ENCODE assay signal across 25 mouse cellular contexts in the genomic region with DNA sequence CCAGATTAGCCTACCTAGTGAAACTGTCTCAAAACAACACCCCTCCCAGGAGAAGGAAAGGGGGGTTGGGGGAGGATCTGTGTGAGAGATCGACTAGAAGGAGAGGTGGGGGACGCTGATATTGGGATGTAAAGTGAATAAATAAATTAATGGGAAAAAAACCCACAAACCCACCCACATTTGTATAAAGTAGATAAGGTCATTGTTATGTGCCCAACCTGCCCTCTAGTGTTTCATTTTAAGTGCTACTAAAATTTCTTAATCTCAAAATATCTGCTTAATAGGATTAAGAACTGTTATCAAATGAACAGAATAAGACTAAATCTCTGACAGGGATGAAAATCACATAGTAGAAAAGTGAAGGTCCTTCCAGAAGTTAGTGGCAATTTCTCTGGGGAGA. TPM values are rescaled to one million over a fixed set of nuclear protein-coding genes. Genes with fewer than 3 reads are reported as not detected.
DNase-seq lines count a peak whose midpoint lies in the region; ATAC-seq and TF ChIP-seq lines count a peak whose summit lies in the region.
"Had no signal": no experiment of that assay in that cellular context is flagged by ENCODE, and none has a peak within 500 bp of the region (broad histone marks: within the 10 kb centered on the region; RNA-seq: fewer than 3 reads in every experiment).

No protein-coding gene starts in this region.

- no peaks in the 10 kb centered on the region for H3K9me3 ChIP-seq in kidney, postnatal 0 days (replicated peaks; ENCODE audit: low read length)
- H3K9me3 ChIP-seq in midbrain, postnatal 0 days (ENCODE audit: low read length) = no peaks in the 10 kb centered on the region
- no peaks in the 10 kb centered on the region for H3K9me3 ChIP-seq in midbrain, embryonic 16.5 days (replicated peaks; ENCODE audit: control insufficient read depth, low read length, poor library complexity, severe bottlenecking)
- H3K9me3 ChIP-seq: embryonic facial prominence, embryonic 15.5 days; forebrain, embryonic 10.5 days; heart, embryonic 15.5 days; hindbrain, embryonic 10.5 days; hindbrain, embryonic 15.5 days had no signal

- no peak overlapping the region for H3K9ac ChIP-seq in kidney, postnatal 0 days (ENCODE audit: low read depth, low read length)
- no peak overlapping the region for H3K9ac ChIP-seq in midbrain, postnatal 0 days (replicated peaks; ENCODE audit: low read length, poor library complexity, severe bottlenecking)
- H3K9ac ChIP-seq in midbrain, embryonic 16.5 days (ENCODE audit: low read depth, low read length) = no peak overlapping the region
- H3K9ac ChIP-seq: embryonic facial prominence, embryonic 15.5 days; heart, embryonic 15.5 days; hindbrain, embryonic 15.5 days had no signal

- peak; percentile 29; the same call in 1 of the 2 replicates for TF ChIP-seq CTCF in gastrocnemius, adult 2 months (IDR thresholded peaks at IDR 0.05)
- peak; percentile 50 for TF ChIP-seq CTCF in kidney, postnatal 0 days (IDR thresholded peaks at IDR 0.05; ENCODE audit: low read depth)
- peak; percentile 56 for TF ChIP-seq CTCF in midbrain, postnatal 0 days (IDR thresholded peaks at IDR 0.05)

- H3K4me2 ChIP-seq in kidney, postnatal 0 days (ENCODE audit: low read length) = no peak overlapping the region
- H3K4me2 ChIP-seq in midbrain, postnatal 0 days (ENCODE audit: low read depth, low read length, poor library complexity, severe bottlenecking) = no peak overlapping the region
- no peak overlapping the region for H3K4me2 ChIP-seq in midbrain, embryonic 16.5 days (ENCODE audit: low read length)
- H3K4me2 ChIP-seq: embryonic facial prominence, embryonic 15.5 days; heart, embryonic 11.5 days; heart, embryonic 15.5 days; hindbrain, embryonic 15.5 days had no signal

- intact Hi-C loops in gastrocnemius, adult 2 months (cut with DNase I) = no loop called here
- intact Hi-C loops in gastrocnemius, postnatal 36 days (cut with DNase I) = no loop called here

- DNase-seq in gastrocnemius, adult 2 months = no peak
- DNase-seq in gastrocnemius, postnatal 36 days = no peak
- no peak for DNase-seq in kidney, postnatal 0 days (ENCODE audit: low spot score)
- DNase-seq in kidney, postnatal 4 days = no peak
- DNase-seq in midbrain, postnatal 0 days (ENCODE audit: low spot score) = no peak
- DNase-seq: adrenal gland, adult 8-10 months; adrenal gland, postnatal 36 days; cerebellum, adult 2 months; cerebellum, postnatal 10 days; embryo, embryonic 11 days; heart, adult 18-20 months; heart, postnatal 14 days had no signal

- no peaks in the 10 kb centered on the region for H3K27me3 ChIP-seq in kidney, postnatal 0 days (ENCODE audit: insufficient read depth, low read length)
- no peaks in the 10 kb centered on the region for H3K27me3 ChIP-seq in midbrain, postnatal 0 days (ENCODE audit: insufficient read depth, low read length)
- no peaks in the 10 kb centered on the region for H3K27me3 ChIP-seq in midbrain, embryonic 16.5 days (ENCODE audit: control insufficient read depth, insufficient read depth, low read depth, low read length)
- H3K27me3 ChIP-seq: embryonic facial prominence, embryonic 15.5 days; heart, embryonic 15.5 days; hindbrain, embryonic 15.5 days had no signal

- H3K27ac ChIP-seq in gastrocnemius, adult 2 months = no peak overlapping the region
- H3K27ac ChIP-seq in kidney, postnatal 0 days = no peak overlapping the region
- H3K27ac ChIP-seq in midbrain, postnatal 0 days (ENCODE audit: low read depth, low read length) = no peak overlapping the region
- no peak overlapping the region for H3K27ac ChIP-seq in midbrain, embryonic 16.5 days (ENCODE audit: low read length)
- H3K27ac ChIP-seq: embryonic facial prominence, embryonic 15.5 days; forebrain, embryonic 10.5 days; heart, embryonic 15.5 days; hindbrain, embryonic 10.5 days; hindbrain, embryonic 15.5 days had no signal

- WGBS in kidney, postnatal 0 days = 57% methylated on average over 2 of the region's 2 CpGs
- 43% methylated on average over 2 of the region's 2 CpGs for WGBS in midbrain, postnatal 0 days
- WGBS in midbrain, embryonic 16.5 days = 41% methylated on average over 2 of the region's 2 CpGs

- ATAC-seq in kidney, postnatal 0 days (replicated peaks; ENCODE audit: low FRiP score, low read depth) = no peak
- ATAC-seq in midbrain, postnatal 0 days (ENCODE audit: low FRiP score) = no peak
- ATAC-seq in midbrain, embryonic 16.5 days = no peak
- no peak for ATAC-seq in megakaryocyte progenitor cell, adult 5-6 weeks (replicated peaks; ENCODE audit: poor library complexity)
- ATAC-seq: forebrain, embryonic 14.5 days had no signal

- H3K4me3 ChIP-seq in gastrocnemius, adult 2 months = no peak overlapping the region
- no peak overlapping the region for H3K4me3 ChIP-seq in kidney, postnatal 0 days (replicated peaks; ENCODE audit: low read depth, low read length)
- no peak overlapping the region for H3K4me3 ChIP-seq in midbrain, postnatal 0 days (ENCODE audit: low read depth, low read length)
- no peak overlapping the region for H3K4me3 ChIP-seq in midbrain, embryonic 16.5 days (ENCODE audit: low read depth, low read length)
- H3K4me3 ChIP-seq: embryonic facial prominence, embryonic 15.5 days; erythroblast, embryonic 14.5 days; forebrain, embryonic 10.5 days; heart, embryonic 15.5 days; hindbrain, embryonic 10.5 days; hindbrain, embryonic 15.5 days had no signal

- H3K4me1 ChIP-seq in kidney, postnatal 0 days (replicated peaks; ENCODE audit: insufficient read depth, low read length) = no peaks in the 10 kb centered on the region
- H3K4me1 ChIP-seq in midbrain, postnatal 0 days (ENCODE audit: insufficient read depth, low read length) = no peaks in the 10 kb centered on the region
- no peaks in the 10 kb centered on the region for H3K4me1 ChIP-seq in midbrain, embryonic 16.5 days (ENCODE audit: control insufficient read depth, insufficient read depth, low read length)
- H3K4me1 ChIP-seq: embryonic facial prominence, embryonic 15.5 days; forebrain, embryonic 10.5 days; heart, embryonic 15.5 days; hindbrain, embryonic 10.5 days; hindbrain, embryonic 15.5 days had no signal

- H3K36me3 ChIP-seq in kidney, postnatal 0 days (ENCODE audit: insufficient read depth, low read length) = no peaks in the 10 kb centered on the region
- no peaks in the 10 kb centered on the region for H3K36me3 ChIP-seq in midbrain, postnatal 0 days (ENCODE audit: insufficient read depth, low read length)
- H3K36me3 ChIP-seq in midbrain, embryonic 16.5 days (ENCODE audit: control insufficient read depth, insufficient read depth, low read length) = no peaks in the 10 kb centered on the region
- H3K36me3 ChIP-seq: embryonic facial prominence, embryonic 15.5 days; forebrain, embryonic 10.5 days; heart, embryonic 15.5 days; hindbrain, embryonic 10.5 days; hindbrain, embryonic 15.5 days had no signal

RNA-seq across cellular contexts. Expression of gene Garem2, which starts 10.6 kb away (rescaled TPM):
- not detected for total RNA-seq in gastrocnemius, adult 2 months (2021)
- total RNA-seq in gastrocnemius, postnatal 36 days (2021) = not detected
- 0.33 and 0.36 TPM in 2 replicates for polyA plus RNA-seq in kidney, postnatal 0 days (2015; fragmentation: Nextera tagmentation; extraction: Ambion mirVana)
- 18.1 and 20.6 TPM in 2 replicates for total RNA-seq in midbrain, postnatal 0 days (2014; rRNA removed)
- polyA plus RNA-seq in midbrain, postnatal 0 days (2015; fragmentation: Nextera tagmentation; extraction: Ambion mirVana) = 8.9 and 9.9 TPM in 2 replicates
- 6.9 and 8.1 TPM in 2 replicates for polyA plus RNA-seq in midbrain, embryonic 16.5 days (2015; fragmentation: Nextera tagmentation; extraction: Ambion mirVana)
- 0.07 TPM in 1 of 2 replicates, not detected in the other for total RNA-seq in megakaryocyte progenitor cell, adult 5-6 weeks (2015)
- not detected in 2 replicates for total RNA-seq in megakaryocyte progenitor cell, adult 5-6 weeks (2017)
- total RNA-seq: adrenal gland, postnatal 36 days; common myeloid progenitor, adult 5-6 weeks; gastrocnemius, adult 8-10 months had no signal
- polyA plus RNA-seq: erythroblast, embryonic 14.5 days had no signal

RNA-seq across cellular contexts. Expression of gene 3110082J24Rik, which starts 11.5 kb away (rescaled TPM):
- total RNA-seq in gastrocnemius, adult 2 months (2021) = not detected
- not detected for total RNA-seq in gastrocnemius, postnatal 36 days (2021)
- not detected in 2 replicates for polyA plus RNA-seq in kidney, postnatal 0 days (2015; fragmentation: Nextera tagmentation; extraction: Ambion mirVana)
- total RNA-seq in midbrain, postnatal 0 days (2014; rRNA removed) = 3.3 and 4.3 TPM in 2 replicates
- polyA plus RNA-seq in midbrain, postnatal 0 days (2015; fragmentation: Nextera tagmentation; extraction: Ambion mirVana) = 2.6 and 3.8 TPM in 2 replicates
- 2.6 and 3.7 TPM in 2 replicates for polyA plus RNA-seq in midbrain, embryonic 16.5 days (2015; fragmentation: Nextera tagmentation; extraction: Ambion mirVana)
- total RNA-seq in megakaryocyte progenitor cell, adult 5-6 weeks (2015) = not detected in 2 replicates
- not detected in 2 replicates for total RNA-seq in megakaryocyte progenitor cell, adult 5-6 weeks (2017)
- total RNA-seq: adrenal gland, adult 8-10 months; adrenal gland, postnatal 36 days; common myeloid progenitor, adult 5-6 weeks; gastrocnemius, adult 8-10 months; gastrocnemius, postnatal 4 days; heart, adult 18-20 months; heart, postnatal 14 days had no signal
- polyA plus RNA-seq: embryonic facial prominence, embryonic 15.5 days; erythroblast, embryonic 14.5 days; heart, embryonic 11.5 days; heart, embryonic 15.5 days had no signal

RNA-seq across cellular contexts. Expression of gene Tyms, which starts 21.0 kb away (rescaled TPM):
- total RNA-seq in gastrocnemius, adult 2 months (2021) = 1 to 10 TPM; 1.7 to 2.0 TPM
- total RNA-seq in gastrocnemius, postnatal 36 days (2021) = 1 to 10 TPM; 1.5 to 1.9 TPM
- polyA plus RNA-seq in kidney, postnatal 0 days (2015; fragmentation: Nextera tagmentation; extraction: Ambion mirVana) = 137 and 160 TPM in 2 replicates
- 9.1 and 11.3 TPM in 2 replicates for total RNA-seq in midbrain, postnatal 0 days (2014; rRNA removed)
- 17.8 and 21.2 TPM in 2 replicates for polyA plus RNA-seq in midbrain, postnatal 0 days (2015; fragmentation: Nextera tagmentation; extraction: Ambion mirVana)
- polyA plus RNA-seq in midbrain, embryonic 16.5 days (2015; fragmentation: Nextera tagmentation; extraction: Ambion mirVana) = 33.3 and 38.7 TPM in 2 replicates
- total RNA-seq in megakaryocyte progenitor cell, adult 5-6 weeks (2015) = 196 and 209 TPM in 2 replicates
- 150 and 174 TPM in 2 replicates for total RNA-seq in megakaryocyte progenitor cell, adult 5-6 weeks (2017)

Comparison
In these comparisons a context has a peak if more than half of its experiments do, and no peak if none do; other contexts are left out.
1. RNA of gene Garem2, which starts 10.6 kb away (total RNA-seq): 18.1 to 20.6 TPM in midbrain, postnatal 0 days; not detected in gastrocnemius, postnatal 36 days, not detected in gastrocnemius, adult 2 months and 0.07 TPM in megakaryocyte progenitor cell, adult 5-6 weeks; every median in the first group is over 10 times any median in the second.
2. RNA of gene Tyms, which starts 21.0 kb away (total RNA-seq): 150 to 209 TPM in megakaryocyte progenitor cell, adult 5-6 weeks; 9.1 to 11.3 TPM in midbrain, postnatal 0 days, 1.7 to 2.0 TPM in gastrocnemius, adult 2 months and 1.5 to 1.9 TPM in gastrocnemius, postnatal 36 days; every median in the first group is over 10 times any median in the second.
3. Peak in every context shown above with its lines, with median percentiles within 50 percentile points of each other: CTCF ChIP-seq.